Mouse (Mus musculus): Measurements from ENCODE around the gene Smad5. TPM values are rescaled to one million over a fixed set of nuclear protein-coding genes. Genes with fewer than 3 reads are reported as not detected.

Smad5 gene
- total and polyA plus RNA-seq, 3 experiments, result 8.0 to 11.3 TPM; not detected in 1

DNA sequence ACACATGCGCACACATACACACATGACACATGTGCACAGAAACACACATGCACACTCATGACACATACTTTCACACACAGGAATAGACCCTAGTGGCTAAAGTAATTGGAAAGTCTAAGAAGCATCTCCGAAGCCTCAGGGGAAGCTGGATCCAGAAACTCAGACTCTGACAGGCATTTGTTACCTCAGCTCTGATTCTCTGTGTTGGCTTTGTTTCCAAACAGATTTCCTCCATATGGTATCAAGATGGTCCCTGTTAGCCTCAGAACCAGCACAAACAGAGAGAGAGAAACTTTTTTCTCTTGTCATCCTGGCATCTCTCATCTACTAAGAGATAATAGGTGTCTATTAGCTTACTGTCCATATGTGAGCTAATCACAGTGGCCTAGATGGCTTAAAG is 5.6 kb upstream of the Smad5 start:
- Histone ChIP-seq H3K4me1 (ENCODE audit: control insufficient read depth in 1 of 2, insufficient read depth in 2 of 2, low read length in 2 of 2) (peaks cover 0 to 3% of the 10 kb centered on the region in 2 experiments; a peak in 1 of 4 replicates), H3K9ac (ENCODE audit: control insufficient read depth, low read depth, low read length, poor library complexity, severe bottlenecking) (no peak overlapping the region), H3K79me2 (ENCODE audit: control insufficient read depth, insufficient read depth, low read length, poor library complexity) (no peaks in the 10 kb centered on the region), H3K27ac (ENCODE audit: control insufficient read depth, low read depth, low read length) (no peak overlapping the region), H3K4me3 (ENCODE audit: control insufficient read depth in 1 of 2, insufficient read depth in 1 of 2, low read depth in 2 of 2, low read length in 2 of 2) (no peak overlapping the region), H3K36me3 (ENCODE audit: control insufficient read depth in 1 of 2, insufficient read depth in 2 of 2, low read length in 2 of 2) (0 out of 4 replicates have a peak, but pooled peaks cover 0 to 2% of the 10 kb centered on the region in 2 experiments), H3K9me3 (replicated peaks; ENCODE audit: insufficient read depth, low read length) (no peaks in the 10 kb centered on the region), H3K27me3 (ENCODE audit: control insufficient read depth in 1 of 2, insufficient read depth in 2 of 2, low read length in 2 of 2) (no peaks in the 10 kb centered on the region)
- no peak for TF ChIP-seq SMC3 (IDR thresholded peaks at IDR 0.05; ENCODE audit: low read depth, low read length)
- TF ChIP-seq CHD2 (IDR thresholded peaks at IDR 0.05; ENCODE audit: low read length), result no peak
- TF ChIP-seq MEF2A (IDR thresholded peaks at IDR 0.05; ENCODE audit: extremely low read depth, insufficient replicate concordance, low read depth, low read length, poor library complexity, severe bottlenecking), result no peak
- no peak for TF ChIP-seq USF1 (IDR thresholded peaks at IDR 0.05; ENCODE audit: low read depth, low read length)
- TF ChIP-seq ZMIZ1 (IDR thresholded peaks at IDR 0.05; ENCODE audit: low read depth, low read length), result no peak
- TF ChIP-seq MYB (IDR thresholded peaks at IDR 0.05; ENCODE audit: low read depth, low read length), result no peak
- no peak for TF ChIP-seq MAX (IDR thresholded peaks at IDR 0.05; ENCODE audit: low read length)
- no peak for TF ChIP-seq MXI1 (IDR thresholded peaks at IDR 0.05; ENCODE audit: low read depth, low read length)
- no peak for TF ChIP-seq TAL1 (IDR thresholded peaks at IDR 0.05; ENCODE audit: low read length)
- no peak for TF ChIP-seq HCFC1 (IDR thresholded peaks at IDR 0.05; ENCODE audit: low read depth, low read length)
- no peak for TF ChIP-seq SIN3A (IDR thresholded peaks at IDR 0.05; ENCODE audit: low read length)
- TF ChIP-seq RCOR1 (IDR thresholded peaks at IDR 0.05; ENCODE audit: low read depth, low read length), result no peak
- TF ChIP-seq CHD1 (IDR thresholded peaks at IDR 0.05; ENCODE audit: low read depth, low read length), result no peak
- no peak for DNase-seq (ENCODE audit: low read depth, low spot score)

DNA sequence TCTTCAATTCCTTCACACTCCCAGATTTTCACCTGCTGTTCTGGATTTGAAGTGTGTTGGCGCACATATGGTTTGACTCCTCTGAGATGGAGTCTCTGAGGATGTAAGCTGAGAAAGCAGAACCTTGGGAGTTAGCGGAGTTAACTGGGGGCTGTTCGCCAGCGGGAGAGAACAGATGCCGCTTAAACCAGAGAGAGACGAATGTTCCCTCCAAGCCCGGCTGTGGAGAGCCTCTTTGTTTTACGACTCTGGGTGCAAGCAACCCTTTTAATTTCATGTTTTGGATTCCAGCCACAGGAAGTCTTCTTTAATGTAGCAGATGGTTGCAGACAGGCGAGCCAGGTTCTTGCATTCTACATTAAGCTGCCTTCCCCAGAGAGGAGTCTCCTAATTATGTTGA is 4.4 kb upstream of the Smad5 start:
- no peak overlapping the region for H3K27ac ChIP-seq (ENCODE audit: control insufficient read depth, low read depth, low read length)
- peaks cover 3% of the 10 kb centered on the region; the same call in 1 of the 2 replicates for H3K79me2 ChIP-seq (ENCODE audit: control insufficient read depth, insufficient read depth, low read length, poor library complexity)
- peaks cover 0 to 3% of the 10 kb centered on the region in 2 experiments; a peak in 1 of 4 replicates for H3K4me1 ChIP-seq (ENCODE audit: control insufficient read depth in 1 of 2, insufficient read depth in 2 of 2, low read length in 2 of 2)
- H3K9ac ChIP-seq (ENCODE audit: control insufficient read depth, low read depth, low read length, poor library complexity, severe bottlenecking), result no peak overlapping the region
- TF ChIP-seq SIN3A (IDR thresholded peaks at IDR 0.05; ENCODE audit: low read length), result no peak
- TF ChIP-seq USF1 (IDR thresholded peaks at IDR 0.05; ENCODE audit: low read depth, low read length), result no peak
- TF ChIP-seq ZKSCAN1 (IDR thresholded peaks at IDR 0.05; ENCODE audit: low read depth, low read length), result no peak
- no peak for TF ChIP-seq POLR2A (IDR thresholded peaks at IDR 0.05; ENCODE audit: control insufficient read depth in 1 of 2, insufficient read depth in 1 of 2, low read depth in 1 of 2, low read length in 2 of 2, poor library complexity in 1 of 2)
- no peak for TF ChIP-seq POLR2AphosphoS2 (IDR thresholded peaks at IDR 0.05; ENCODE audit: low read length)
- TF ChIP-seq MXI1 (IDR thresholded peaks at IDR 0.05; ENCODE audit: low read depth, low read length), result no peak
- TF ChIP-seq NRF1 (IDR thresholded peaks at IDR 0.05; ENCODE audit: insufficient read depth, low read depth, low read length, poor library complexity, severe bottlenecking), result no peak
- TF ChIP-seq MAFK (IDR thresholded peaks at IDR 0.05; ENCODE audit: borderline replicate concordance, low read depth, low read length), result no peak
- no peak overlapping the region for H3K4me3 ChIP-seq (ENCODE audit: control insufficient read depth in 1 of 2, insufficient read depth in 1 of 2, low read depth in 2 of 2, low read length in 2 of 2)
- DNase-seq (ENCODE audit: low read depth, low spot score), result no peak
- H3K36me3 ChIP-seq (ENCODE audit: control insufficient read depth in 1 of 2, insufficient read depth in 2 of 2, low read length in 2 of 2), result 0 out of 4 replicates have a peak, but pooled peaks cover 0 to 2% of the 10 kb centered on the region in 2 experiments
- no peaks in the 10 kb centered on the region for H3K27me3 ChIP-seq (ENCODE audit: control insufficient read depth in 1 of 2, insufficient read depth in 2 of 2, low read length in 2 of 2)
- no peaks in the 10 kb centered on the region for H3K9me3 ChIP-seq (replicated peaks; ENCODE audit: insufficient read depth, low read length)

Data from MEL (cell line).